Mouse (Mus musculus) hindbrain, postnatal 0 days (tissue): ENCODE measurements around the gene Fam131b. TPM values are rescaled to one million over a fixed set of nuclear protein-coding genes. Genes with fewer than 3 reads are reported as not detected.

ENCODE experiments used
- ATAC-seq: fragments of 200-750 bp; cut with Nextera tagmentation; 2 replicates; pipeline ENCODE4 v1.8.0; 2017; ENCODE audit warnings: mild to moderate bottlenecking, moderate TSS enrichment, moderate library complexity
- DNase-seq: peaks from one replicate; pipeline ENCODE4 v3.0.0-alpha.2; 2015; ENCODE audit warnings: low spot score
- H3K27ac ChIP-seq: fragments of 300-500 bp; sonication (generic); 2 replicates; pipeline ENCODE4 v1.5.1; 2014; ENCODE audit warnings: mild to moderate bottlenecking
- H3K27me3 ChIP-seq: fragments of 300-500 bp; sonication (generic); 2 replicates; pipeline ENCODE4 v1.6.1; 2014; ENCODE audit warnings: low read length, mixed read lengths; ENCODE audit not compliant: insufficient read depth
- H3K36me3 ChIP-seq: fragments of 300-500 bp; sonication (generic); 2 replicates; pipeline ENCODE4 v1.6.1; 2014; ENCODE audit warnings: low read length, mixed read lengths; ENCODE audit not compliant: insufficient read depth
- H3K4me1 ChIP-seq: fragments of 300-500 bp; sonication (generic); 2 replicates; pipeline ENCODE4 v1.6.1; 2014; ENCODE audit warnings: antibody characterized with exemption, low read length, mixed read lengths; ENCODE audit not compliant: insufficient read depth
- H3K4me2 ChIP-seq: fragments of 300-500 bp; sonication (generic); 2 replicates; pipeline ENCODE4 v1.6.1; 2014; ENCODE audit warnings: low read depth, mild to moderate bottlenecking, low read length, moderate library complexity, mixed read lengths
- H3K4me3 ChIP-seq: fragments of 300-500 bp; sonication (generic); 2 replicates; pipeline ENCODE4 v1.5.1; 2014; ENCODE audit warnings: low read length
- H3K9ac ChIP-seq: fragments of 300-500 bp; sonication (generic); replicated peaks from 2 replicates; pipeline ENCODE4 v1.6.1; 2014; ENCODE audit warnings: mild to moderate bottlenecking, low read length, moderate library complexity, mixed read lengths
- H3K9me3 ChIP-seq: fragments of 300-500 bp; sonication (generic); 2 replicates; pipeline ENCODE4 v1.6.1; 2016; ENCODE audit warnings: low read length, mixed read lengths
- CTCF ChIP-seq: IDR thresholded peaks from 2 replicates; pipeline ENCODE4 v1.5.1; 2016; ENCODE audit warnings: antibody characterized with exemption, control low read depth, low read depth
- WGBS: fragments of 180-500 bp; shearing (Covaris S2); extraction: QIAGEN DNeasy Blood & Tissue Kit; methylation state at CpG from one replicate; pipeline ENCODE4 v1.1.7; 2014; 5-methylcytosine and 5-hydroxymethylcytosine counted together
- polyA plus RNA-seq: library from polyadenylated mRNA; unstranded; fragments of >200 nt; fragmentation: Nextera tagmentation; extraction: Ambion mirVana; gene quantifications from 2 replicates; pipeline ENCODE4 v1.2.1, GENCODE M21; 2015
- total RNA-seq: library from RNA; depleted of rRNA; stranded (reverse); fragments of >200 nt; gene quantifications from 2 replicates; pipeline ENCODE4 v1.2.3, GENCODE M21; 2014

Gene Fam131b
- total and polyA plus RNA-seq, 2 experiments from 2014 or later = 5.0 to 61.6 TPM

- peaks cover 3% of the 10 kb centered on the region; the same call in 1 of the 2 replicates for H3K4me1 ChIP-seq
- H3K36me3 ChIP-seq = peaks cover 32% of the 10 kb centered on the region; the same call in 1 of the 2 replicates
- no peak overlapping the region for H3K4me2 ChIP-seq
- no peak overlapping the region for H3K9ac ChIP-seq
- no peak overlapping the region for H3K27ac ChIP-seq
- ATAC-seq = no peak
- 92% methylated on average over 5 of the region's 5 CpGs for WGBS
- H3K4me3 ChIP-seq = no peak overlapping the region
- no peak for TF ChIP-seq CTCF
- DNase-seq = no peak
- no peaks in the 10 kb centered on the region for H3K9me3 ChIP-seq
- no peaks in the 10 kb centered on the region for H3K27me3 ChIP-seq
These were observed 32.5 kb upstream of the Fam131b start for GRCm38 (mm10) chr6:42356913-42357312.

DNA sequence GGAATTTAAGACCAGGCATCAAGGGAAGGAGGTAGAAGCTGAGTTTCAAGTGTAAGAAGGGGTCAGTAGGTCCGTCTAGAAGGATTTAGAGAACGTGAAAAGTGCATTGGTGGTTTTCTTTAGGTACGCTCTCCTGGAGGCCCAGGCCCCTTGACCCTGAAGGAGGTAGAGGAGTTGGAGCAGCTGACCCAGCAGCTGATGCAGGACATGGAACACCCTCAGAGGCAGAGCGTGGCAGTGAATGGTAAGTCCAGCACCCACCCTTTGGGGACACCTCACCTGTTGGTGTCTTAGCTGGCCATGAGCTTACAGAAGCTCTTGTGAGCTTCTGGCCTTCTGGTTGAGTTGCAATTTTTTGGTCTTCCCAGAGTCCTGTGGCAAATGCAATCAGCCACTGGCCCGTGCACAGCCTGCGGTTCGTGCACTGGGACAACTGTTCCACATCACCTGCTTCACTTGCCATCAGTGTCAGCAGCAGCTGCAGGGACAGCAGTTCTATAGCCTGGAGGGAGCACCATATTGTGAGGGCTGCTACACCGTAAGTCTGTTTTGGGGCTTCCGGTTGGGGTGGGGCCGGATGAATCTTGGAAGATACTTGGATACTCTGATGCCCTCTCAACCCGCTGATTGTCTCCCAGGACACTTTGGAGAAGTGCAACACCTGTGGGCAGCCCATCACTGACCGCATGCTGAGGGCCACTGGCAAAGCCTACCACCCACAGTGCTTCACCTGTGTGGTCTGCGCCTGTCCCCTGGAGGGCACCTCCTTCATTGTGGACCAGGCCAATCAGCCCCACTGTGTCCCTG lies 31.6 kb upstream of the Fam131b start:
- Histone ChIP-seq H3K27me3 (no peaks in the 10 kb centered on the region), H3K27ac (no peak overlapping the region), H3K9ac (no peak overlapping the region), H3K4me1 (peaks cover 8% of the 10 kb centered on the region), H3K36me3 (peaks cover 32% of the 10 kb centered on the region; the same call in 1 of the 2 replicates), H3K4me3 (no peak overlapping the region), H3K9me3 (no peaks in the 10 kb centered on the region), H3K4me2 (no peak overlapping the region)
- no peak for ATAC-seq
- 93% methylated on average over 13 of the region's 13 CpGs for WGBS
- DNase-seq = no peak
- no peak for TF ChIP-seq CTCF

DNA sequence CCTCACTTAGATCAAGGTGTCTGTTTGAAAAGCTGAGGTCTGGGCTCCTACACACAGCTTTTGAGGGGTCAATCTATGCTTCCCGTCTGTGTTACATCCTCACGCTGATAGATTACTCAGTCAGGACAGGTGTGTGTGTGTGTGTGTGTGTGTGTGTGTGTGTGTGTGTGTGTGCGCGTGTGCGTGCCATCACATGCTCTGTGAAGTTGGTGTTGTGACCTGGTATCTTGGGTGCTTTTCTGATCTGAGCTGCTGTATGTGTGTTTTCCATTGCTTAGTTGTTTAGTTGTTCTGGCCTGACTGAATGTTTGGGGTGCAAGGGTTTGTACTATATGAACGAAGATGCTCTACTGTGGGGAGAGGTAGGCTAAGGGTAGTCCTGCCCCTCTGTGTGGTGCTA lies 30.9 kb upstream of the Fam131b start:
- 93% methylated on average over 6 of the region's 6 CpGs for WGBS
- no peak for TF ChIP-seq CTCF
- no peak overlapping the region for H3K9ac ChIP-seq
- H3K4me1 ChIP-seq = peaks cover 13% of the 10 kb centered on the region
- H3K36me3 ChIP-seq = peaks cover 32% of the 10 kb centered on the region; the same call in 1 of the 2 replicates
- no peak overlapping the region for H3K4me3 ChIP-seq
- H3K9me3 ChIP-seq = no peaks in the 10 kb centered on the region
- no peaks in the 10 kb centered on the region for H3K27me3 ChIP-seq
- H3K4me2 ChIP-seq = no peak overlapping the region
- no peak overlapping the region for H3K27ac ChIP-seq
- DNase-seq = no peak
- no peak for ATAC-seq

DNA sequence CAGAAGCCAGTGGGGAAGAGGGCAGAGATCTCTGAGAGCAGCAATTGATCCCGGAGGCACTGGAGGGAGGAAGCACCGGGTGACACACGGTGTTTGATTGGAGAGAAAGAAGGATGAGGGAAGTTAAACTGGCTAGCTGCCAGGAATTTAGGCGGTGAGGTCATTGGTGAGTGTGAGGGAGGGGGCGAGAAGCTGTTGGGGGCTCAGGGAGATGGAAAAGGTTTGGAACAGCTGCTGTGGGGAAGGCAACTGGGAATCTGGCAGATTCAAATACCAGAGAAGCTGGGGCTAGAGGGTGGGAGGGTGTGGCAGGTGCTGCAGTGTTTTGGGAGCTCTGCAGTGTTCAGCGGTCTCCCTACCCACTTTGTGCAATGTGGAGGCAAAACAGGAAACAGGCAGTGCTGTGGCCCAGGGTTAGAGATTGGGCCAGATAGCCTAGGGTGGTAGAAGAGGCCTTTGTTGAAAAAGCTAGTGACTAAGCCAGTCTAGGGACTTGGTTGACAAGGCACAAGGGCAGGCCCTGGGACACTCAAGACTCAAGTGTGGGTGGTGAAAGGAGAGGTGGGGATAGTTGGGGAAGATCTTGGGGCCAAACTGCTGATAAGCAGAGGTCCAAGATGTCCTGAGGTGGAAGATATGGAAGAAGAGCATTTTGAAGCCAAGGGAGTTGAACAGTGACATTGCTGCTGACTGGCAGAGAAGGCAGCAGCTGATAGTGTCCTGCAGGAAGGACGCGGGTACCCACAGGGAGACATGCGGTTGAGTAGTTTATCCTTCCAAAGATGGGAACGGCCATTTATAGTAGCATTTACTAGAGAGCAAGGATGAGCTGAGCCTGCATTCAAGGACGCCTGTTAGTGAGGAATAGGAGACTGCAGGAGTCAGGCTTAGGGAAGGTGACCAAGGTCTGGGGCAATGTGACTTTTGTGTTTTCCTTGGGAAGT lies 29.9 kb upstream of the Fam131b start:
- WGBS = 53% methylated on average over 11 of the region's 11 CpGs
- DNase-seq = peak; percentile 44

DNA sequence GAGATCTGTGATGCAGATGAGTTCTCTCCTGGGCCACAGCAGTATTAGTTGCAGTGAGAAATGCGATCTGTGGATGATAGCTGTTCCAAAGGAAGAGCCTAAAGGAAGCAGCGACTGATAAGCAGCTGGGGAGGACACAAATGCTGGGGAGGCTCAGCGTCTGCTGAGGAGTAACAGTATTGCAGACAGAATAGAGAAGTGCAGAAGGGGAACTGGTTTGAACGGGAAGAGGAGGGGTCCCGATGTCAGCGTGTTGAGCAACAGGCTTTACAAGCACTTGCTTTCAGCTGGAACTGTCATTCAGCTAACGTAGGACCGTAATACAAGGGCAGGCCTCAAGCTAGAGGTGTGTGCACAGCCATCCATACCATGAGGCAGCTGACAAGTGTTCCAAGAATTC lies 28.7 kb upstream of the Fam131b start:
- ATAC-seq = no peak
- no peaks in the 10 kb centered on the region for H3K27me3 ChIP-seq
- no peak overlapping the region for H3K9ac ChIP-seq
- no peaks in the 10 kb centered on the region for H3K9me3 ChIP-seq
- peaks cover 20% of the 10 kb centered on the region; the same call in 1 of the 2 replicates for H3K36me3 ChIP-seq
- WGBS = 82% methylated on average over 8 of the region's 8 CpGs
- peaks cover 16% of the 10 kb centered on the region for H3K4me1 ChIP-seq
- H3K4me3 ChIP-seq = no peak overlapping the region
- no peak for DNase-seq
- TF ChIP-seq CTCF = no peak
- no peak overlapping the region for H3K27ac ChIP-seq
- H3K4me2 ChIP-seq = no peak overlapping the region

More for the DNA sequence above, 29.9 kb upstream of the Fam131b start:
- peaks cover 13% of the 10 kb centered on the region for H3K4me1 ChIP-seq
- ATAC-seq = no peak
- no peak overlapping the region for H3K27ac ChIP-seq
- H3K4me2 ChIP-seq = no peak overlapping the region
- no peak for TF ChIP-seq CTCF
- no peaks in the 10 kb centered on the region for H3K27me3 ChIP-seq
- no peak overlapping the region for H3K4me3 ChIP-seq
- H3K36me3 ChIP-seq = peaks cover 29% of the 10 kb centered on the region; the same call in 1 of the 2 replicates
- no peak overlapping the region for H3K9ac ChIP-seq
- no peaks in the 10 kb centered on the region for H3K9me3 ChIP-seq

GRCm38 (mm10) chr6:42352486-42352846 lies 28.0 kb upstream of the Fam131b start:
- Histone ChIP-seq H3K27ac (no peak overlapping the region), H3K4me2 (no peak overlapping the region), H3K4me1 (peaks cover 16% of the 10 kb centered on the region), H3K9me3 (no peaks in the 10 kb centered on the region), H3K4me3 (no peak overlapping the region), H3K27me3 (no peaks in the 10 kb centered on the region), H3K36me3 (peaks cover 13% of the 10 kb centered on the region; the same call in 1 of the 2 replicates), H3K9ac (no peak overlapping the region)
- ATAC-seq = no peak
- no peak for DNase-seq
- TF ChIP-seq CTCF = no peak
- 98% methylated on average over 1 of the region's 1 CpGs for WGBS
